Mouse (Mus musculus): ENCODE results near the gene Fbxl13. TPM values are rescaled to one million over a fixed set of nuclear protein-coding genes. Genes with fewer than 3 reads are reported as not detected.

The Fbxl13 gene
- 0.09 and 0.29 TPM in 2 replicates for polyA plus RNA-seq (2015; fragmentation: Nextera tagmentation; extraction: Ambion mirVana)

DNA sequence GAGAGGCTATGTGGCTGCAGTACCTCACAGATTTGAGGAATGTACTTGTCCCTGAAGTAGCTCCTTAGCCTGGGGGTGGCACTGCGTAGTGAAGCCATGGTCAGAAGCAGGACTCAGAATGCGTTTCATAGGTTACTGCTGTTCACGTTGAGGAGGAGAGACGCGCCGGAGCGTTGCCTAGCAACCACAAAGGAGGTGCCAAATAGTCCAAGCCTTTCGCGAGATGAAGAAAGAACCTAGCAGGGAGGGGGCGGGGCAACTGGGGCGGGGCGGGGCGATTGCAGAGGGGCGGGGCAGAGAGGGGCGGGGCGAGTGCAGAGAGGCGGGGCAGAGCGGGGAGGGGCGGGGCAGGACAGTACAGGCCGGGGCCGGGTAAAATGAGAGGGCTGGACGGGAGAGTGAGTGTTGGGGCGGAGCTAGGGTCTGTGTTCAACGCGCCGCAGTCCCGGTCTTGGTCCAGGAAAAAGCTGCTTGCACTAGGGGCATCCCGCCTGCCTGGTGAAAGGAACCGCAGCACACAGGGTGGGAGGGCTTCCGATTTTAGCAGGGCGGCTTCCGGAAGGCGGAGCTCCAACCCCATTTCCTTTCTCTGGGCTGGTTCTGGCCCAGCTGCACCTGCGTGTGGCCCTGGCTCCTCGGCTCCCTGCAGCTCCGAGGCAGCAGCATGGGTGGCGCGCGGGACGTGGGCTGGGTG is at the start of gene Fbxl13, which contains the start of gene Armc10:
Gene Fbxl13, minus strand, starts transcription at position 196 of the 694 bp plus-strand sequence.
Gene Armc10, plus strand, starts transcription at position 375 of the 694 bp plus-strand sequence.
- ATAC-seq, result peak; percentile 97
- Histone ChIP-seq H3K4me3 (peak within 1 kb of the TSS; percentile 84), H3K4me1 (peaks cover 24% of the 10 kb centered on the region), H3K27ac (peak within 1 kb of the TSS; percentile 93), H3K27me3 (no peaks in the 10 kb centered on the region), H3K9me3 (replicated peaks) (no peaks in the 10 kb centered on the region), H3K36me3 (ENCODE audit: poor library complexity, severe bottlenecking) (peaks cover 28% of the 10 kb centered on the region), H3K4me2 (peak within 1 kb of the TSS; percentile 88), H3K9ac (peak within 1 kb of the TSS; percentile 94)
- WGBS, result 2% methylated on average over 32 of the region's 40 CpGs

- Histone ChIP-seq H3K9me3 (replicated peaks) (no peaks in the 10 kb centered on the region), H3K27ac (no peak overlapping the region), H3K9ac (no peak overlapping the region), H3K27me3 (no peaks in the 10 kb centered on the region), H3K4me3 (no peak overlapping the region), H3K36me3 (ENCODE audit: poor library complexity, severe bottlenecking) (no peaks in the 10 kb centered on the region), H3K4me1 (peaks cover 12% of the 10 kb centered on the region), H3K4me2 (no peak overlapping the region)
- no peak for ATAC-seq
- WGBS, result 92% methylated on average over 3 of the region's 3 CpGs
Observed at GRCm38 (mm10) chr5:21694854-21695490, 49.5 kb upstream of the Fbxl13 start.

GRCm38 (mm10) chr5:21693372-21693870 is 48.0 kb upstream of the Fbxl13 start:
- H3K9ac ChIP-seq, result no peak overlapping the region

DNA sequence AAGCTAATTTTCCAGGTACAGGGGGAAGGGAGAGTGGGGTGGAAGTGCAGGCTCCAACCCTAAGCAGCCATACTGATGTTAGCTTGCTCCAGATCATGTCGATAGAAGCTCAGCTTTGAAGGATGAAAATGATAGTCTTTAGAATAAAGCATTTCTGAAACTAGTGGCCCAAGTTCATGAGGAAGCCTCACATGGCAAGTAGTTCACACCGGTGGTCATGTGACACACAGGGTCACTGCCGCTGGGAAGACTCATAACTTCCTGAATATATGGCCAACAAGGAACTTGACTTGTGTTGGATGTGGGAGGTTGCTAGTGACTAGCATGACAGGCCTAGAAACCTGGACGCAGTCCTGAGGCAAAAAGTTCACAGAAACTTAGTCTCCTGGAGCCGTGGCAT is 46.8 kb upstream of the Fbxl13 start:
- no peak overlapping the region for H3K4me2 ChIP-seq
- H3K9ac ChIP-seq, result no peak overlapping the region
- no peak overlapping the region for H3K27ac ChIP-seq
- ATAC-seq, result no peak
- H3K9me3 ChIP-seq (replicated peaks), result no peaks in the 10 kb centered on the region
- H3K4me3 ChIP-seq, result no peak overlapping the region
- no peaks in the 10 kb centered on the region for H3K27me3 ChIP-seq
- peaks cover 12% of the 10 kb centered on the region for H3K36me3 ChIP-seq (ENCODE audit: poor library complexity, severe bottlenecking)
- H3K4me1 ChIP-seq, result peaks cover 3% of the 10 kb centered on the region; the same call in 1 of the 2 replicates
- 92% methylated on average over 5 of the region's 5 CpGs for WGBS

More at GRCm38 (mm10) chr5:21693372-21693870, 48.0 kb upstream of the Fbxl13 start:
- Histone ChIP-seq H3K9me3 (replicated peaks) (no peaks in the 10 kb centered on the region), H3K4me1 (peaks cover 5% of the 10 kb centered on the region; the same call in 1 of the 2 replicates), H3K27me3 (no peaks in the 10 kb centered on the region), H3K27ac (no peak overlapping the region), H3K36me3 (ENCODE audit: poor library complexity, severe bottlenecking) (peaks cover 12% of the 10 kb centered on the region), H3K4me2 (no peak overlapping the region), H3K4me3 (no peak overlapping the region)
- no peak for ATAC-seq
- 88% methylated on average over 3 of the region's 3 CpGs for WGBS

DNA sequence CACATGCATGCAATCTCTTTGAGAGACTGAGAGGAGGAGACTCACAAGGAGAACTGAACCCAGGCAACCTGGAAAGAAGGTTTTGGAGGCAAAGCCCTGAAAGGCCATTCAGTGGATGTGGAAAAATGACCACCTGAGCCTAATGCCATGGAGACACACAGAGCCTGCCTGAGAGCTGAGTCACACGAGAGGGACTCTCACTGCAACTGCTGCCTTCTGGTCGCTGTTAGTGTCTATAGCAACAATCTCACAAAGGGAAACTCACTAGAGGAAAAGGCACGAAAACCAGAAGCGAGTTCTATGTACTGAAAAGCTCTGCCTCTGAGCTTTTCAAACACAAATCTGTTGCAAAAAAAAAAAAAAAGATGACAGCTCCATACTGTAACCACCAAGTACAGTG is 41.6 kb upstream of the Fbxl13 start:
- no peak overlapping the region for H3K4me3 ChIP-seq
- no peaks in the 10 kb centered on the region for H3K9me3 ChIP-seq (replicated peaks)
- no peak overlapping the region for H3K4me2 ChIP-seq
- 64% methylated on average over 4 of the region's 4 CpGs for WGBS
- ATAC-seq, result no peak
- H3K9ac ChIP-seq, result no peak overlapping the region
- H3K27ac ChIP-seq, result no peak overlapping the region
- no peaks in the 10 kb centered on the region for H3K4me1 ChIP-seq
- H3K36me3 ChIP-seq (ENCODE audit: poor library complexity, severe bottlenecking), result peaks cover 37% of the 10 kb centered on the region
- no peaks in the 10 kb centered on the region for H3K27me3 ChIP-seq

- H3K27ac ChIP-seq, result no peak overlapping the region
- WGBS, result 67% methylated on average over 10 of the region's 10 CpGs
- H3K4me2 ChIP-seq, result no peak overlapping the region
- no peak overlapping the region for H3K9ac ChIP-seq
- no peak overlapping the region for H3K4me3 ChIP-seq
- peaks cover 48% of the 10 kb centered on the region for H3K36me3 ChIP-seq (ENCODE audit: poor library complexity, severe bottlenecking)
- no peaks in the 10 kb centered on the region for H3K27me3 ChIP-seq
- no peak for ATAC-seq
- H3K9me3 ChIP-seq (replicated peaks), result no peaks in the 10 kb centered on the region
- no peaks in the 10 kb centered on the region for H3K4me1 ChIP-seq
Observed at GRCm38 (mm10) chr5:21685001-21685400, 39.6 kb upstream of the Fbxl13 start.

- Histone ChIP-seq H3K4me3 (no peak overlapping the region), H3K27me3 (no peaks in the 10 kb centered on the region), H3K27ac (no peak overlapping the region), H3K9ac (no peak overlapping the region), H3K9me3 (replicated peaks) (no peaks in the 10 kb centered on the region), H3K36me3 (ENCODE audit: poor library complexity, severe bottlenecking) (peaks cover 44% of the 10 kb centered on the region), H3K4me1 (no peaks in the 10 kb centered on the region), H3K4me2 (no peak overlapping the region)
- ATAC-seq, result no peak
- 95% methylated on average over 9 of the region's 9 CpGs for WGBS
Observed at GRCm38 (mm10) chr5:21683811-21684210, 38.4 kb upstream of the Fbxl13 start.

GRCm38 (mm10) chr5:21680940-21681339 is 35.5 kb upstream of the Fbxl13 start:
- Histone ChIP-seq H3K4me3 (no peak overlapping the region), H3K36me3 (ENCODE audit: poor library complexity, severe bottlenecking) (peaks cover 66% of the 10 kb centered on the region), H3K27ac (no peak overlapping the region), H3K27me3 (no peaks in the 10 kb centered on the region), H3K9me3 (replicated peaks) (peaks cover 6% of the 10 kb centered on the region; the same call in 1 of the 2 replicates), H3K4me2 (no peak overlapping the region), H3K4me1 (no peaks in the 10 kb centered on the region), H3K9ac (no peak overlapping the region)
- WGBS, result 84% methylated on average over 5 of the region's 5 CpGs
- ATAC-seq, result no peak

GRCm38 (mm10) chr5:21680029-21680428 is 34.6 kb upstream of the Fbxl13 start:
- WGBS, result 87% methylated on average over 4 of the region's 4 CpGs
- H3K36me3 ChIP-seq (ENCODE audit: poor library complexity, severe bottlenecking), result peaks cover 74% of the 10 kb centered on the region
- peaks cover 6% of the 10 kb centered on the region; the same call in 1 of the 2 replicates for H3K9me3 ChIP-seq (replicated peaks)
- no peak overlapping the region for H3K4me3 ChIP-seq
- H3K27ac ChIP-seq, result no peak overlapping the region
- no peaks in the 10 kb centered on the region for H3K4me1 ChIP-seq
- no peak overlapping the region for H3K9ac ChIP-seq
- no peak overlapping the region for H3K4me2 ChIP-seq
- H3K27me3 ChIP-seq, result no peaks in the 10 kb centered on the region
- ATAC-seq, result no peak

DNA sequence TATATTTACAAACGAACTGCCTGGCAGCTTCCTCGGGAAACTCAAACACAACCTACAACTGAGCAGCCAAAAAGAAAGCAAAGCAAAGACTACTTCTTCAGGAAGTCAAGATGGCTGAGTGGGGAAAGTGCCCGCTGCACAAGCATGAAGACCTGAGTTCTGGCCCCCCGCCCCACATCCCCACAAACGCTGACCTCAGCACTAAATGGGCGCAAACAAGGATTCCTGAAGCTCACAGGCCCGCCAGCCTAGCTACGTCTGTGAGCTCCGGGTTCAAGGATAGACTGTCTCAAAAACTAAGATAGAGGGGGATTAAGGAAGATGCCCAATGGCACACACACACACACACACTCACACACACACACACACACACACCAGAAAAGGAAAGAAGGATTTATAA is 32.9 kb upstream of the Fbxl13 start:
- H3K27me3 ChIP-seq, result no peaks in the 10 kb centered on the region
- WGBS, result 94% methylated on average over 9 of the region's 9 CpGs
- peaks cover 70% of the 10 kb centered on the region for H3K36me3 ChIP-seq (ENCODE audit: poor library complexity, severe bottlenecking)

GRCm38 (mm10) chr5:21677939-21678338 is 32.5 kb upstream of the Fbxl13 start:
- 93% methylated on average over 6 of the region's 6 CpGs for WGBS
- Histone ChIP-seq H3K4me1 (no peaks in the 10 kb centered on the region), H3K9me3 (replicated peaks) (peaks cover 6% of the 10 kb centered on the region; the same call in 1 of the 2 replicates), H3K9ac (no peak overlapping the region), H3K4me2 (no peak overlapping the region), H3K27me3 (no peaks in the 10 kb centered on the region), H3K27ac (no peak overlapping the region), H3K4me3 (no peak overlapping the region), H3K36me3 (ENCODE audit: poor library complexity, severe bottlenecking) (peaks cover 66% of the 10 kb centered on the region)
- ATAC-seq, result no peak

More for the DNA sequence above, 32.9 kb upstream of the Fbxl13 start:
- no peak overlapping the region for H3K9ac ChIP-seq
- no peak overlapping the region for H3K4me2 ChIP-seq
- peaks cover 6% of the 10 kb centered on the region; the same call in 1 of the 2 replicates for H3K9me3 ChIP-seq (replicated peaks)
- H3K4me1 ChIP-seq, result no peaks in the 10 kb centered on the region
- H3K27ac ChIP-seq, result no peak overlapping the region
- ATAC-seq, result no peak
- no peak overlapping the region for H3K4me3 ChIP-seq

DNA sequence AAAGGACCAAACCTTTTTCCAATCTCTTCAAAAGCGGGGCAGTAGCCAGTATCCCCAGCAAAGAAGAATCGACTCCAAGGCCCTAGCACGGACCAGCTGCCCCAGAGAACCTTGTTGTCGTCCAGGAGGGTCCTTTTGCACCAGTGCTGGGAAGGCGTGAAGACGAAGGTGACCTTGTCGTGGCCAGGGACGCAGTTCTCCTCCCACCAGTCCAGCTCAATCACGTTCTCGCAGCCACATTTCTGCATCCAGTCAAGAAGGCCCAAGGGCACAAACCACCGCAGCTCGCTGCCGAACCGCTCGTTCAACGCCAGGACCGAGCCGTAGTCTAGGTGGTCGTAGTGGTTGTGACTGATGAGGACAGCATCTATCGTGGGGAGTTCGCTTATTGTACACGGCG is 30.1 kb upstream of the Fbxl13 start:
- H3K27me3 ChIP-seq, result no peaks in the 10 kb centered on the region
- peaks cover 55% of the 10 kb centered on the region for H3K36me3 ChIP-seq (ENCODE audit: poor library complexity, severe bottlenecking)

More for the DNA sequence above, 30.1 kb upstream of the Fbxl13 start:
- H3K4me1 ChIP-seq, result no peaks in the 10 kb centered on the region
- no peak overlapping the region for H3K9ac ChIP-seq
- 97% methylated on average over 23 of the region's 23 CpGs for WGBS
- no peak for ATAC-seq
- H3K27ac ChIP-seq, result no peak overlapping the region
- no peak overlapping the region for H3K4me2 ChIP-seq
- peaks cover 6% of the 10 kb centered on the region; the same call in 1 of the 2 replicates for H3K9me3 ChIP-seq (replicated peaks)
- H3K4me3 ChIP-seq, result no peak overlapping the region

All from forebrain, embryonic 13.5 days (tissue).